Mouse (Mus musculus) forebrain, embryonic 15.5 days (tissue): ENCODE results near the gene Usp5. TPM values are rescaled to one million over a fixed set of nuclear protein-coding genes. Genes with fewer than 3 reads are reported as not detected.

ENCODE experiments used
- ATAC-seq: fragments of 200-750 bp; cut with Nextera tagmentation; replicated peaks from 2 replicates; pipeline ENCODE4 v1.8.0; 2017; ENCODE audit warnings: mild to moderate bottlenecking, moderate TSS enrichment, moderate library complexity
- H3K27ac ChIP-seq: fragments of 300-500 bp; sonication (generic); replicated peaks from 2 replicates; pipeline ENCODE4 v1.5.1; 2015; ENCODE audit warnings: mild to moderate bottlenecking, inconsistent platforms
- H3K27me3 ChIP-seq: fragments of 300-500 bp; sonication (generic); 2 replicates; pipeline ENCODE4 v1.6.1; 2015; ENCODE audit warnings: inconsistent platforms
- H3K36me3 ChIP-seq: fragments of 300-500 bp; sonication (generic); 2 replicates; pipeline ENCODE4 v1.6.1; 2015; ENCODE audit warnings: mild to moderate bottlenecking, inconsistent platforms
- H3K4me1 ChIP-seq: fragments of 300-500 bp; sonication (generic); 2 replicates; pipeline ENCODE4 v1.6.1; 2015; ENCODE audit warnings: inconsistent platforms
- H3K4me2 ChIP-seq: fragments of 300-500 bp; sonication (generic); replicated peaks from 2 replicates; pipeline ENCODE4 v1.6.1; 2015; ENCODE audit warnings: mild to moderate bottlenecking, inconsistent platforms
- H3K4me3 ChIP-seq: fragments of 300-500 bp; sonication (generic); 2 replicates; pipeline ENCODE4 v1.5.1; 2015; ENCODE audit warnings: mild to moderate bottlenecking, inconsistent platforms
- H3K9ac ChIP-seq: fragments of 300-500 bp; sonication (generic); replicated peaks from 2 replicates; pipeline ENCODE4 v1.6.1; 2015; ENCODE audit warnings: mild to moderate bottlenecking, inconsistent platforms
- H3K9me3 ChIP-seq: fragments of 300-500 bp; sonication (generic); 2 replicates; pipeline ENCODE4 v1.6.1; 2016; ENCODE audit warnings: inconsistent platforms
- WGBS: fragments of 180-500 bp; shearing (Covaris S2); methylation state at CpG from one replicate; pipeline ENCODE4 v1.1.7; 2015; ENCODE audit warnings: mixed read lengths; 5-methylcytosine and 5-hydroxymethylcytosine counted together
- polyA plus RNA-seq: library from polyadenylated mRNA; unstranded; fragments of >200 nt; fragmentation: Nextera tagmentation; extraction: Ambion mirVana; gene quantifications from 2 replicates; pipeline ENCODE4 v1.2.1, GENCODE M21; 2015

Gene Usp5
- polyA plus RNA-seq, 1 experiment from 2014 or later: 200 TPM

DNA sequence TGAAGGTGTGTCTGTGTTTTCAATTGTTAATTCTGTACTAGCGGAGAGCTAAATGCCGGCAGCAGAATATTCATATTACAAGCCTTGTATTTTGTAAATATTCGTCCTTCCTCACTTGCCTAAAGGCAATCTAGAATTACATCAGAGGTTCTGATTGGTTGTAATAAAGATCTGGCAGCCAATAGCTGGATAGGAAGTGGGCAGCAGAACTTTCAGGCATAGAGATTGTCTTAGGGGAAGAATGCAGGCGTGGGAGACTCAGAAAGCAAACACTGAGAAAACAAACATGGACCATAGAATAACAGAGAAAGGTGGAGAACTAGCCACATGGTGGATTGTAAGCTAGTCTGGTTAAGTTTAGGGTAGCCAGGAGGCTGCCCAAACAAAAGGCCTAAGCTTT lies 39.2 kb downstream of the Usp5 start:
- Histone ChIP-seq H3K27me3 (no peaks in the 10 kb centered on the region), H3K9me3 (no peaks in the 10 kb centered on the region), H3K9ac (no peak overlapping the region), H3K4me1 (no peaks in the 10 kb centered on the region), H3K27ac (no peak overlapping the region), H3K4me3 (no peak overlapping the region), H3K36me3 (no peaks in the 10 kb centered on the region), H3K4me2 (no peak overlapping the region)
- 79% methylated on average over 4 of the region's 4 CpGs for WGBS
- ATAC-seq: no peak

DNA sequence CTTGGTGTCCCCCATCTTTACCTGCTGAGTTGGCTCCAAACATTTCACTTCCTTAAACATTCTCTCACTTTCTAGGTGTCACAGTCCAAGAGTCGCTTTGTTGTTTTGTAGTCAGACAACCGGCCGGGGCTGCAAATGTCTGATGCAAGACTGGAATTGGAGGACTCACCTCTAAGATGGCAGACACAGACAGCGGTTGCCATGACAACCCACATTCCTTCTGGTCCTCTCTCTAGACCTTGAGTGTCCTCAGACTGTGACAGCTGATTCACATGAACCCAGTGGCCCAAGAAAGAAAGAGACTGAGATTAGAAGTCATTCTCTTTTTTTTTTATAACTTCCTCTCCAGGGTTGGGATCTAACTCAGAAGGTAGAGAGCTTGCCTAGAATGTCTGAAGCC lies 39.8 kb downstream of the Usp5 start:
- WGBS: 82% methylated on average over 4 of the region's 4 CpGs
- H3K27ac ChIP-seq: no peak overlapping the region
- H3K9me3 ChIP-seq: no peaks in the 10 kb centered on the region
- no peaks in the 10 kb centered on the region for H3K4me1 ChIP-seq
- no peaks in the 10 kb centered on the region for H3K27me3 ChIP-seq
- no peaks in the 10 kb centered on the region for H3K36me3 ChIP-seq
- H3K4me3 ChIP-seq: no peak overlapping the region
- ATAC-seq: no peak
- H3K4me2 ChIP-seq: no peak overlapping the region
- H3K9ac ChIP-seq: no peak overlapping the region

GRCm38 (mm10) chr6:124787722-124788121 lies 41.6 kb downstream of the Usp5 start:
- no peak overlapping the region for H3K4me2 ChIP-seq
- no peaks in the 10 kb centered on the region for H3K27me3 ChIP-seq
- no peak overlapping the region for H3K27ac ChIP-seq
- H3K9ac ChIP-seq: no peak overlapping the region
- H3K36me3 ChIP-seq: no peaks in the 10 kb centered on the region
- no peak for ATAC-seq
- no peaks in the 10 kb centered on the region for H3K9me3 ChIP-seq
- WGBS: 83% methylated on average over 10 of the region's 10 CpGs
- no peaks in the 10 kb centered on the region for H3K4me1 ChIP-seq
- no peak overlapping the region for H3K4me3 ChIP-seq

DNA sequence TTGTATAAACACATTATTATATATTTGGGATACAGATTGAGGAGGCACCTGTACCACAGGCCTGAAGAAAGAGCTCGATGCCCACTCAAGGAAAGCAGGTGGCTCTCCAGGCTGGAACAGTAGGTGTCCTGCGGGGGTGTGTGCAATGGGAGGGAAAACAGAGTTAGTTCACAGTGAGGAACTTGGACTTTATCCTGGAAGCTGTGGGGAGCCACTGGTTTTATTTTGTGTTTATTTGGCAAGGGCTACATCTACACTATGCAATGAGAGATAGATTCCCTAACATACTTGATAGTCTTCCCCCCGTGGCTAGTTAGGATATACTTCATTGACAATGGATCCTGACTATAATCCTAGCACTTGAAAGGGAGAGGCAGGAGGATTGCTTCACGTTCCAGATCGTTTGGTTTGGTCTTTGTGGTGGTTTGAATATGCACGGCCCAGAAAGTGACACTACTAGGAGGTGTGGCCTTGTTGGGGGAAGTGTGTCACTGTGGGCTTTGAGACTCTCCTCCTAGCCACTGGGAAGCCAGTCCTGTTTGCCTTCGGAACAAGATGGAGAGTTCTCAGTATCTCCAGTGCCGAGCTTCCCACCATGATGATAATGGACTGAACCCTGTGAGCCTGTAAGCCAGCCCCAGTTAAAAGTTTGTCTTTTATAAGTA lies 42.4 kb downstream of the Usp5 start:
- no peaks in the 10 kb centered on the region for H3K9me3 ChIP-seq
- no peak overlapping the region for H3K4me3 ChIP-seq
- no peak overlapping the region for H3K4me2 ChIP-seq
- no peaks in the 10 kb centered on the region for H3K36me3 ChIP-seq
- ATAC-seq: no peak
- H3K4me1 ChIP-seq: peaks cover 3% of the 10 kb centered on the region; the same call in 1 of the 2 replicates
- WGBS: 53% methylated on average over 8 of the region's 8 CpGs
- H3K27ac ChIP-seq: no peak overlapping the region
- no peak overlapping the region for H3K9ac ChIP-seq
- H3K27me3 ChIP-seq: no peaks in the 10 kb centered on the region

- Histone ChIP-seq H3K27ac (no peak overlapping the region), H3K4me2 (peak overlapping the region; percentile 18), H3K4me3 (no peak overlapping the region), H3K9ac (no peak overlapping the region), H3K27me3 (no peaks in the 10 kb centered on the region), H3K36me3 (no peaks in the 10 kb centered on the region), H3K9me3 (no peaks in the 10 kb centered on the region), H3K4me1 (peaks cover 15% of the 10 kb centered on the region)
- no peak for ATAC-seq
- 21% methylated on average over 6 of the region's 6 CpGs for WGBS
These were observed 46.8 kb downstream of the Usp5 start for GRCm38 (mm10) chr6:124782436-124782835.

DNA sequence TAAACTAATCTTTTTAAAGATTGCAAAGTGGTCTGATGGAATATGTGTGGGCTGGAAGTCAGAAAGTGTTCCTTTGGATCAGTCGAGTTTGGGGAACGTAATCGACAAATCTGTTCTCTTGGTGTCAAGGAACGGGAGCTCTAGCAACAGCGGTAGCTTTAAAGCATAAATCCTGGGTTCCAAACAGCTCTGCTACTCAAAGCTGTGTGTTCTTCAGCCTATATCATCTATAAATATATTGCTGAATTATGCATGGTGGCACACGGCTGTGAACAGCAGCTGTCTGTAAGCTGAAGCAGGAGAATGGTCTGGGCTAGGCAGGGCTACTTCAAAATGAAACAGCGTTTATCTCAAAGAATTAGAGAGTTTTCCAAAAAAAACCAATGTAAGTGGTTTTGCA lies 48.4 kb downstream of the Usp5 start:
- Histone ChIP-seq H3K27me3 (no peaks in the 10 kb centered on the region), H3K27ac (no peak overlapping the region), H3K4me2 (no peak overlapping the region), H3K4me3 (no peak overlapping the region), H3K36me3 (no peaks in the 10 kb centered on the region), H3K9ac (no peak overlapping the region), H3K4me1 (peaks cover 15% of the 10 kb centered on the region), H3K9me3 (no peaks in the 10 kb centered on the region)
- WGBS: 85% methylated on average over 7 of the region's 7 CpGs
- ATAC-seq: no peak

GRCm38 (mm10) chr6:124779984-124780416 lies 49.3 kb downstream of the Usp5 start:
- Histone ChIP-seq H3K27me3 (no peaks in the 10 kb centered on the region), H3K4me2 (peak overlapping the region; percentile 54), H3K36me3 (no peaks in the 10 kb centered on the region), H3K4me3 (peak overlapping the region; percentile 35), H3K27ac (no peak overlapping the region), H3K9me3 (no peaks in the 10 kb centered on the region), H3K9ac (peak overlapping the region; percentile 18; the same call in 1 of the 2 replicates), H3K4me1 (peaks cover 15% of the 10 kb centered on the region)
- WGBS: 4% methylated on average over 10 of the region's 10 CpGs
- peak; percentile 20; the same call in 1 of the 2 replicates for ATAC-seq

DNA sequence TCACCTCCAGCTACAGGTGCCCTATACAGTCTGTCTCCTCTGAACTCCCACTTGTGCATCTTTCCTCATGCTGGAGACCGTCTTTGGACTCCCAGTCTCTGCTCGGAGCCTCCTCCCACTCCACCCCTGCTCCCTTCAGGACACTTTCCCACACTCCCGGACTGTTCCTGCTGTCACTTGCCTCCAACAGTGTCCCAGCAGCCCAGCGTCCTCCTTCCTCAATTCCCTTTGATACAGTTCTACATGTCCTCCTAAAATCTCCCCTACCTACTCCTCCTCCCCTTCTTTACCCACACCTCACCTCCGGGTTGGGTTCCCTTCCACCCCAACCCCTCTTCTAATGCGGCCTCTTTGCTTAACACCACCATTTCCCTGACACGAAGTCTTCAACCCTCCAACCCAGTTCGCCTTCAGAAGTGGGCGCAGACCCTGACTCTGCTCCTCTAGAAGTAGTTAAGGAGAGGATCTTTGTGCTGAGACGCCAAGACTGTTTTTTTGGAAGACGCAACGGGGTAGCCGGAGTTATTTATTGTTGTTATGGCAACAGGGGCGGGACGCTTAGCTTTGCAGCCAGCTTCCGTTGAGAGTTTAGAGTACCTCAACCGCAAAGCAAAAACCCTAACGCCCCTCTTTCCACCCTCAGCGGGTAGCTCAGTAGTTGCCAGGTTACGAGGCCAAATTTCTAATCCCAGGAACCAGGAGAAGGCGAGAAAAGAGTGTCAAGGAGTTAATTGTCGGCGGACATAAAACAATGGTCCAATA lies 49.9 kb downstream of the Usp5 start, which contains the start of gene Lrrc23:
TSS of gene Lrrc23 (minus strand) at position 506 of the 762 bp plus-strand sequence.
- Histone ChIP-seq H3K9me3 (no peaks in the 10 kb centered on the region), H3K27me3 (no peaks in the 10 kb centered on the region), H3K4me2 (peak within 1 kb of the TSS; percentile 54), H3K9ac (peak within 1 kb of the TSS; percentile 18; the same call in 1 of the 2 replicates), H3K4me1 (peaks cover 15% of the 10 kb centered on the region), H3K36me3 (no peaks in the 10 kb centered on the region), H3K4me3 (peak within 1 kb of the TSS; percentile 35), H3K27ac (0 out of 2 replicates have a peak within 1 kb of the TSS, but pooled peaks have one; percentile 1)
- 2% methylated on average over 23 of the region's 23 CpGs for WGBS
- ATAC-seq: peak; percentile 39; the same call in 1 of the 2 replicates

GRCm38 (mm10) chr6:124770511-124770910 lies 58.8 kb downstream of the Usp5 start:
- no peak for ATAC-seq
- 94% methylated on average over 15 of the region's 15 CpGs for WGBS

DNA sequence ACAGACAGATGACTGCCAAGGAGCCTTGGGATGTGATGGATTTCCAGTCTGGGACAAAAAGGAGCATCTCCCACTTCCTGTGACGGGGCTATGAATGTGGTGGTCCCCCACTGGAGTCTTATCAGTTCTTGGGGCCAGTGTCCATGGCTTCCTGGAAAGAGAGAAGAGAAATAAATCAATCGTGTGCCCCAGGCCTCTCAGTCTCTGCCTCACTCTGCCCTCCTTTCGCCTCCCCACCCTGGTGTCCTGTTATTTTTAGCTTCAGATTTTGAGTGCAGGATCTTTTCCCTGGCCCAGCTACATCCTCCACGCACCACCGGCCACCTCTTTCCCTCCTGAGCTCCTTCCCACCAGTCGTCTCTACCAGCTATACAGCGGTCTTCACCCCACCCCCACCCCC lies 59.3 kb downstream of the Usp5 start:
- no peaks in the 10 kb centered on the region for H3K9me3 ChIP-seq
- 68% methylated on average over 7 of the region's 7 CpGs for WGBS
- H3K4me3 ChIP-seq: peak overlapping the region; percentile 61
- 0 out of 2 replicates have a peak overlapping the region, but pooled peaks have one; percentile 50 for H3K27ac ChIP-seq
- peak overlapping the region; percentile 90 for H3K4me2 ChIP-seq
- ATAC-seq: no peak
- H3K36me3 ChIP-seq: no peaks in the 10 kb centered on the region
- H3K9ac ChIP-seq: peak overlapping the region; percentile 66
- no peaks in the 10 kb centered on the region for H3K27me3 ChIP-seq
- H3K4me1 ChIP-seq: peaks cover 20% of the 10 kb centered on the region

More at GRCm38 (mm10) chr6:124770511-124770910, 58.8 kb downstream of the Usp5 start:
- Histone ChIP-seq H3K4me2 (no peak overlapping the region), H3K9me3 (no peaks in the 10 kb centered on the region), H3K4me3 (no peak overlapping the region), H3K27ac (no peak overlapping the region), H3K9ac (no peak overlapping the region), H3K36me3 (no peaks in the 10 kb centered on the region), H3K4me1 (peaks cover 20% of the 10 kb centered on the region), H3K27me3 (no peaks in the 10 kb centered on the region)

- peak within 1 kb of the TSS; percentile 50 for H3K27ac ChIP-seq
- peaks cover 20% of the 10 kb centered on the region for H3K4me1 ChIP-seq
- H3K27me3 ChIP-seq: no peaks in the 10 kb centered on the region
- H3K4me2 ChIP-seq: peak within 1 kb of the TSS; percentile 90
- H3K9me3 ChIP-seq: no peaks in the 10 kb centered on the region
- peak within 1 kb of the TSS; percentile 66 for H3K9ac ChIP-seq
- ATAC-seq: peak; percentile 85
- WGBS: under 1% methylated on average over 53 of the region's 54 CpGs
- H3K36me3 ChIP-seq: no peaks in the 10 kb centered on the region
- peak within 1 kb of the TSS; percentile 61 for H3K4me3 ChIP-seq
These were observed 60.1 kb downstream of the Usp5 start, which contains the start of gene Eno2 for GRCm38 (mm10) chr6:124769101-124769765. Gene Eno2, minus strand, starts transcription at chr6:124769673.

DNA sequence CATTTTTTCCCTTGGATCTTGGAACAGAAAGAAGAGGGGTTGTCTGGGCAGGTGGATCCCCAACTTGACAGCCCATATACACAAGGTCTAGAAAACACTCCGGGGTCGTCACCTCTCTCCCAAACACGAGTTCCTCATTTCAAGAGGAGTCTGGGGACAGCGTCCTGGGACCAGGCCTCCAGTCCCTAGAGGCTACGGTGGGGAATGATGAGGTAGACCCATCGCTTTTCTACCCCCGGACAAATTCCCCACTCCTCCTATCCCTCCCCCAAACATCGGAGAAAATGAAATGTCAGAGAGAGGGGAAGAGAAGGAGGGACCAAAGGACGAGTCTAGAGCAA lies 60.6 kb downstream of the Usp5 start:
- ATAC-seq: no peak; the same call in 1 of the 2 replicates
- peak overlapping the region; percentile 66 for H3K9ac ChIP-seq
- peaks cover 20% of the 10 kb centered on the region for H3K4me1 ChIP-seq
- H3K9me3 ChIP-seq: no peaks in the 10 kb centered on the region
- peak overlapping the region; percentile 50; the same call in 1 of the 2 replicates for H3K27ac ChIP-seq
- peak overlapping the region; percentile 90 for H3K4me2 ChIP-seq
- peak overlapping the region; percentile 61 for H3K4me3 ChIP-seq
- H3K27me3 ChIP-seq: no peaks in the 10 kb centered on the region
- H3K36me3 ChIP-seq: no peaks in the 10 kb centered on the region
- WGBS: 7% methylated on average over 9 of the region's 9 CpGs
